Mouse (Mus musculus): ENCODE data around the gene Tnip1.

- TF ChIP-seq CTCF (IDR thresholded peaks at IDR 0.05) (no peak), EP300 (IDR thresholded peaks at IDR 0.05) (no peak)
Measured at GRCm38 (mm10) chr11:54950684-54951083, 12.0 kb downstream of the Tnip1 start.

All from lung, postnatal 0 days (tissue).